Mouse (Mus musculus): Measurements from ENCODE around the gene Farp2. TPM values are rescaled to one million over a fixed set of nuclear protein-coding genes. Genes with fewer than 3 reads are reported as not detected.
"Not testable (repeated sequence)": the region's sequence is repeated elsewhere in the genome, so short reads cannot be mapped to it uniquely, and the experiment has no call there.

The Farp2 gene
- 10 to 100 TPM; 11.7 to 12.9 TPM for total RNA-seq (2021)
- long read RNA-seq, experiment 1, transcript Farp2-201 (27 exons, 3,937 nt): major isoform, 9 of 13 reads
- long read RNA-seq, experiment 1, partial matches to known transcripts: 1 of 13 reads
- long read RNA-seq, experiment 1, other reads (novel, unspliced or antisense): 3 of 13 reads
- long read RNA-seq, experiment 2, transcript Farp2-201 (27 exons, 3,937 nt): major isoform, 6 of 8 reads
- long read RNA-seq, experiment 2, partial matches to known transcripts: 0 of 8 reads
- long read RNA-seq, experiment 2, other reads (novel, unspliced or antisense): 2 of 8 reads

DNA sequence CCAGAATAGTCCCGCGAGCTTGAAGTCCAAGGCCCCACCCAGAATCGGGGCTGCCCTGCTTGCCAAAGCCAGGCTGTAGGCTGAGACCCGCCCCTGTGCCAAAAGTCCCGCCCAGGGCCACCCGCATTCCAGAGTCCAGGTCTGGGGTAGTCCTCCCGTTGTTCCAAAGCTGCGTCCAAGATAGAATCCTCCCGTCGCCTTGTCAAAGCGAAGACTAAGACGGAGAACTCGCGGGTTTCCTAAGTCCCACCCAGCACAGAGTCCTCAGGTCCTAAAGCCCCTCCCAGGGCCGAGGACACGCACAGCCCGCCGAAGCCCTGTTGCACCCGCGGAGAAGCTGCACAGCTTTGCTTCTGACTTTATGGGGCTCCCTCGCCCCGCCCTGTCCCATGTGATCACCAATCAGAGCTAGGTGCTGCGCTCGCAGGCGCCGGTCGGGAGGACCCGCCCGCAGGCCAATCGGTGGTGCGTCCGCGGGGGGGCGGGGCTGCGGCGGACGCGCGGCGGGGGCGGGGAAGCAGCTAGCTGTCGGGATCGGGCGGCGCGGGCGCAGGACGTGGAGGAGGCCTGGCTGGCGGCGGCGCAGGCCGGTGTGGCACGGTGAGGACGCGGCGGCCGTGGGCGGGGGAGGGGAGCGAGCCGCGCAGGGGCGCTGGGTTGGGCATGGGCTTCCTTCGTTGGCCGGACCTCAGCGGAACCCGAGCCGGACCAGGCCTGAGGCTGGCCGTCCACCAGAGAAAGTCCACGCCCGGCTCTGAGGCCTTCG is at the start of gene Farp2:
Gene Farp2 (plus strand): TSS at position 495 of the 766 bp plus-strand sequence.
- no peak for TF ChIP-seq CTCF (IDR thresholded peaks at IDR 0.05)
- DNase-seq (ENCODE audit: extremely low spot score in 1 of 2, low spot score in 2 of 2): peak; percentile 92 to 93
- H3K4me3 ChIP-seq: peak within 1 kb of the TSS; percentile 84
- intact Hi-C loops (cut with DNase I): loop anchor here (5.0 to 10.0 kb wide), 5 partner anchors 121 to 291 kb away; partner anchors contain the start of genes Dtymk, Ing5, Pask and Ppp1r7
- H3K27ac ChIP-seq: peak within 1 kb of the TSS; percentile 85

DNA sequence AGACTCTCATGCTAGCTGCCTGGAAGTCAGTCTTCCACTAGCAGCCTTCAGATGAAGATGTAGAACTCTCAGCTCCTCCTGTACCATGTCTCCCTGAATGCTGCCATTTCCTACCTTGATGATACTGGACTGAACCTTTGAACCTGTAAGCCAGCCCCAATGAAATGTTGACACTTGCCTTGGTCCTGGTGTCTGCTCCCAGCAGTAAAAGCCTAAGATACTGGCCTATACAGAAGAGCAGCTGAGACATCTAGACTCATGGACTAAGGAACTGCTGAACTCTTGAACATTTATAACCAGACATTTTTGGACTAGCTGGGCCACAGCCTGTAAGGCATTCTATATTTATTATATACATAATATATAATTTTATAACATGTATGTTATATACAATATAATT is 46.8 kb upstream of the Farp2 start:
- no peak overlapping the region for H3K4me3 ChIP-seq
- DNase-seq (ENCODE audit: extremely low spot score in 1 of 2, low spot score in 2 of 2): no peak
- no peak for TF ChIP-seq CTCF (IDR thresholded peaks at IDR 0.05)
- no peak overlapping the region for H3K27ac ChIP-seq
- intact Hi-C loops (cut with DNase I): no loop called here

- no peak for DNase-seq (ENCODE audit: extremely low spot score in 1 of 2, low spot score in 2 of 2)
- no peak for TF ChIP-seq CTCF (IDR thresholded peaks at IDR 0.05)
- intact Hi-C loops (cut with DNase I): no loop called here
- H3K4me3 ChIP-seq: no peak overlapping the region
- H3K27ac ChIP-seq: no peak overlapping the region
These were observed 46.1 kb upstream of the Farp2 start for GRCm38 (mm10) chr1:93465746-93466145.

- intact Hi-C loops (cut with DNase I): no loop called here
- no peak for DNase-seq (ENCODE audit: extremely low spot score in 1 of 2, low spot score in 2 of 2)
- H3K4me3 ChIP-seq: no peak overlapping the region
- TF ChIP-seq CTCF (IDR thresholded peaks at IDR 0.05): no peak
- H3K27ac ChIP-seq: no peak overlapping the region
These were observed 43.3 kb upstream of the Farp2 start for GRCm38 (mm10) chr1:93468626-93469025.

DNA sequence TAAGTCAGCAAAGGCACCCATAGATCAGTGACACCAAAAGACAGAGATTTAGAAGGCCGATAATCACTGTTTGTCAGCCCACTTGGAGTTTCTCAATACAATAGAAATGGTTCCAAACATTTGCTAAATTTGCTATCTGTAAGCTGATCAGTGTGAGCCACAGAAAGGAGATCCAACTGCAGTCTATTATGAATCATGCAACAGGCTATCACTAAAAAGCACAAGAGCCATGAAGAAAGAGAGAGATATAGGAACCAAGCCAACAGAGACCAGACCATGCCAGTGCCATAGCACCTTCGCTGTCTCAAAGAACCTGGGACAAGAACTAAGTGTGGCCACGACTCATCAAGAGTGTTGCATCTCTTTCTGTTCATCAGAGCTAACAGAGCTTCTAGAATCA is 36.2 kb upstream of the Farp2 start:
- H3K27ac ChIP-seq: no peak overlapping the region
- no peak for DNase-seq (ENCODE audit: extremely low spot score in 1 of 2, low spot score in 2 of 2)
- intact Hi-C loops (cut with DNase I): no loop called here
- TF ChIP-seq CTCF (IDR thresholded peaks at IDR 0.05): no peak
- no peak overlapping the region for H3K4me3 ChIP-seq

- Histone ChIP-seq H3K27ac (peak overlapping the region; percentile 99), H3K4me3 (peak overlapping the region; percentile 56)
- peak; percentile 97 to 99 for DNase-seq (ENCODE audit: extremely low spot score in 1 of 2, low spot score in 2 of 2)
- intact Hi-C loops (cut with DNase I): loop anchor here (1.0 to 2.0 kb wide), 4 partner anchors 33 to 277 kb away; partner anchors contain the start of genes Pask, Ppp1r7 and Thap4
- peak; percentile 47 for TF ChIP-seq CTCF (IDR thresholded peaks at IDR 0.05)
These were observed 33.9 kb upstream of the Farp2 start for GRCm38 (mm10) chr1:93477758-93478585.

GRCm38 (mm10) chr1:93478586-93479475 is 33.0 kb upstream of the Farp2 start, which contains the start of gene Hdlbp:
Gene Hdlbp (minus strand): TSS chr1:93478815.
- intact Hi-C loops (cut with DNase I): loop anchor here (1.0 to 2.0 kb wide), 4 partner anchors 34 to 276 kb away; partner anchors contain the start of genes Pask, Ppp1r7 and Thap4
- no peak for TF ChIP-seq CTCF (IDR thresholded peaks at IDR 0.05)

GRCm38 (mm10) chr1:93479476-93480083 is 32.3 kb upstream of the Farp2 start:
- intact Hi-C loops (cut with DNase I): loop anchor here (2.0 kb wide), 2 partner anchors 137 to 275 kb away; partner anchors contain the start of genes Pask, Ppp1r7 and Thap4
- peak in 1 of 2 experiments; percentile 12 for DNase-seq (ENCODE audit: extremely low spot score in 1 of 2, low spot score in 2 of 2)
- peak overlapping the region; percentile 56 for H3K4me3 ChIP-seq
- peak overlapping the region; percentile 99 for H3K27ac ChIP-seq
- no peak for TF ChIP-seq CTCF (IDR thresholded peaks at IDR 0.05)

More at GRCm38 (mm10) chr1:93478586-93479475, 33.0 kb upstream of the Farp2 start, which contains the start of gene Hdlbp:
- Histone ChIP-seq H3K4me3 (peak within 1 kb of the TSS; percentile 56), H3K27ac (peak within 1 kb of the TSS; percentile 99)
- DNase-seq (ENCODE audit: extremely low spot score in 1 of 2, low spot score in 2 of 2): peak; percentile 99

DNA sequence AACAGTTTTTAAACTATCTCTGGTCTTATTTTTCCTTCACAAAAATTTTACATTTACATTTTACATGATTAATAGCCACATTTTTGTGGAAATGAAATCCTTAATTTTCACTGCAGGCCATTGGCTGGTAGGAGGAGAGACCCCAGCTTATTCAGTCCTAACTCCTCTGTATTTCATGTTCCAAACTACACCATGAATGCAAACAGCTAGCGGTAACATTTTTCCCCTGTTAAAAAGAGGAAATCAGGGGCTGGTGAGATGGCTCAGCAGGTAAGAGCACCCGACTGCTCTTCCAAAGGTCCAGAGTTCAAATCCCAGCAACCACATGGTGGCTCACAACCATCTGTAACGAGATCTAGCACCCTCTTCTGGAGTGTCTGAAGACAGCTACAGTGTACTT is 25.6 kb upstream of the Farp2 start:
- H3K27ac ChIP-seq; H3K4me3 ChIP-seq; intact Hi-C loops (cut with DNase I); DNase-seq (ENCODE audit: extremely low spot score in 1 of 2, low spot score in 2 of 2): not testable (repeated sequence)

DNA sequence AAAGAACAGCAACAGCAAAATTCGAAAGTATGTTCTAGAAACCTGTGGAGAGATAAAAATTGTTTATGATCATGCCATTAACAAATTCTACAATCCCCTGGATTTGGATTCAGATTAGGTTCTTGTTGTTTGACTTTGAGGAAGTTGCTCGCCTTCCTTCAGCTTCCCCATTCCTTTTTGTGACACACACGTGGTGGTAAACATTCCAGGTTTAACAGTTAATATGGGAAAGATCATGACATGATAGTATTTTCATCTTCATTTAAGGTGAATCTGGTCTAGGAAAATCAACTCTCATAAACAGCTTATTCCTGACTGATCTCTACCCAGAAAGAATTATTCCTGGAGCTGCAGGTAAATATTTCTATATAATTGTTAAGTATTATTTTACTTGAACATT is 16.6 kb upstream of the Farp2 start:
- DNase-seq (ENCODE audit: extremely low spot score in 1 of 2, low spot score in 2 of 2): no peak
- no peak for TF ChIP-seq CTCF (IDR thresholded peaks at IDR 0.05)
- intact Hi-C loops (cut with DNase I): no loop called here

More for the DNA sequence above, 16.6 kb upstream of the Farp2 start:
- H3K4me3 ChIP-seq: no peak overlapping the region
- no peak overlapping the region for H3K27ac ChIP-seq

Data from left cerebral cortex, adult 2 months (tissue).